Mouse (Mus musculus): ENCODE measurements around the gene Nptxr. TPM values are rescaled to one million over a fixed set of nuclear protein-coding genes. Genes with fewer than 3 reads are reported as not detected.

The Nptxr gene
- total RNA-seq (2021), result 100 to 1,000 TPM; 756 to 804 TPM
- long read RNA-seq, experiment 1, full-length matches to known transcripts, result 493 of 695 reads
- long read RNA-seq, experiment 1, partial matches to known transcripts, result 25 of 695 reads
- long read RNA-seq, experiment 1, other reads (novel, unspliced or antisense), result 177 of 695 reads
- long read RNA-seq, experiment 2, full-length matches to known transcripts, result 571 of 786 reads
- long read RNA-seq, experiment 2, partial matches to known transcripts, result 26 of 786 reads
- long read RNA-seq, experiment 2, other reads (novel, unspliced or antisense), result 189 of 786 reads

- peak in 1 of 2 experiments; percentile 70 for DNase-seq (ENCODE audit: low spot score in 2 of 2)
- TF ChIP-seq CTCF (conservative IDR thresholded peaks at IDR 0.05), result no peak; the same call in 1 of the 2 replicates
- H3K4me3 ChIP-seq, result peak within 1 kb of the TSS; percentile 60
Measured at GRCm38 (mm10) chr15:79804352-79805071, at the start of gene Nptxr. Gene Nptxr, minus strand, starts transcription at chr15:79804766.

GRCm38 (mm10) chr15:79850143-79850542, 45.6 kb upstream of the Nptxr start:
- DNase-seq (ENCODE audit: low spot score in 2 of 2), result no peak
- no peak overlapping the region for H3K27ac ChIP-seq
- H3K4me3 ChIP-seq, result no peak overlapping the region
- TF ChIP-seq CTCF (conservative IDR thresholded peaks at IDR 0.05), result peak; percentile 22

More at GRCm38 (mm10) chr15:79804352-79805071, at the start of gene Nptxr:
- H3K27ac ChIP-seq, result peak within 1 kb of the TSS; percentile 93

- no peak for DNase-seq (ENCODE audit: low spot score in 2 of 2)
Measured at GRCm38 (mm10) chr15:79847100-79847499, 42.5 kb upstream of the Nptxr start.

GRCm38 (mm10) chr15:79845986-79846385, 41.4 kb upstream of the Nptxr start:
- H3K27ac ChIP-seq, result no peak overlapping the region
- no peak overlapping the region for H3K4me3 ChIP-seq
- no peak for TF ChIP-seq CTCF (conservative IDR thresholded peaks at IDR 0.05)
- DNase-seq (ENCODE audit: low spot score in 2 of 2), result no peak

More at GRCm38 (mm10) chr15:79847100-79847499, 42.5 kb upstream of the Nptxr start:
- TF ChIP-seq CTCF (conservative IDR thresholded peaks at IDR 0.05), result no peak
- peak overlapping the region; percentile 65 for H3K27ac ChIP-seq
- H3K4me3 ChIP-seq, result no peak overlapping the region

- no peak overlapping the region for H3K27ac ChIP-seq
- TF ChIP-seq CTCF (conservative IDR thresholded peaks at IDR 0.05), result no peak
- H3K4me3 ChIP-seq, result no peak overlapping the region
- no peak for DNase-seq (ENCODE audit: low spot score in 2 of 2)
Measured at GRCm38 (mm10) chr15:79842985-79843384, 38.4 kb upstream of the Nptxr start.

- DNase-seq (ENCODE audit: low spot score in 2 of 2), result no peak
- TF ChIP-seq CTCF (conservative IDR thresholded peaks at IDR 0.05), result no peak
Measured at GRCm38 (mm10) chr15:79840281-79840680, 35.7 kb upstream of the Nptxr start.

GRCm38 (mm10) chr15:79834881-79835260, 30.3 kb upstream of the Nptxr start:
- Histone ChIP-seq H3K4me3 (peak overlapping the region; percentile 60; the same call in 1 of the 2 replicates), H3K27ac (peak overlapping the region; percentile 99)
- no peak for TF ChIP-seq CTCF (conservative IDR thresholded peaks at IDR 0.05)
- DNase-seq (ENCODE audit: low spot score in 2 of 2), result no peak

More at GRCm38 (mm10) chr15:79840281-79840680, 35.7 kb upstream of the Nptxr start:
- no peak overlapping the region for H3K4me3 ChIP-seq
- H3K27ac ChIP-seq, result no peak overlapping the region

- Histone ChIP-seq H3K4me3 (peak within 1 kb of the TSS; percentile 91), H3K27ac (peak within 1 kb of the TSS; percentile 99)
- peak; percentile 98 to 99 for DNase-seq (ENCODE audit: low spot score in 2 of 2)
- TF ChIP-seq CTCF (conservative IDR thresholded peaks at IDR 0.05), result no peak
Measured at GRCm38 (mm10) chr15:79834130-79834880, 29.7 kb upstream of the Nptxr start, which contains the start of the genes Npcd and Cbx6. Gene Npcd, minus strand, starts transcription at chr15:79834237. Gene Cbx6, minus strand, starts transcription at chr15:79834688.

- peak overlapping the region; percentile 99 for H3K27ac ChIP-seq
- peak in 1 of 2 experiments; percentile 58 for DNase-seq (ENCODE audit: low spot score in 2 of 2)
- peak overlapping the region; percentile 91 for H3K4me3 ChIP-seq
- TF ChIP-seq CTCF (conservative IDR thresholded peaks at IDR 0.05), result no peak
Measured at GRCm38 (mm10) chr15:79833251-79834050, 28.9 kb upstream of the Nptxr start.

GRCm38 (mm10) chr15:79832064-79832900, 27.7 kb upstream of the Nptxr start:
- TF ChIP-seq CTCF (conservative IDR thresholded peaks at IDR 0.05), result peak; percentile 93
- H3K27ac ChIP-seq, result peak overlapping the region; percentile 99
- peak; percentile 74 to 85 for DNase-seq (ENCODE audit: low spot score in 2 of 2)

GRCm38 (mm10) chr15:79830388-79830787, 25.8 kb upstream of the Nptxr start:
- H3K27ac ChIP-seq, result peak overlapping the region; percentile 82; the same call in 1 of the 2 replicates
- peak; percentile 95 for TF ChIP-seq CTCF (conservative IDR thresholded peaks at IDR 0.05)
- H3K4me3 ChIP-seq, result no peak overlapping the region
- DNase-seq (ENCODE audit: low spot score in 2 of 2), result peak; percentile 80 to 86

More at GRCm38 (mm10) chr15:79832064-79832900, 27.7 kb upstream of the Nptxr start:
- peak overlapping the region; percentile 91 for H3K4me3 ChIP-seq
